Mouse (Mus musculus) megakaryocyte, embryonic 14.5 days (primary cell): ENCODE data around the gene Prkg2.

Experiments used
- FLI1 ChIP-seq: IDR thresholded peaks from 2 replicates; pipeline ENCODE4 v1.6.1; 2012; ENCODE audit warnings: low read length, inconsistent platforms, mixed read lengths
- GATA1 ChIP-seq: IDR thresholded peaks from 3 replicates; pipeline ENCODE4 v1.6.1; 2012; ENCODE audit warnings: mixed read lengths, low read length, inconsistent platforms, borderline replicate concordance

DNA sequence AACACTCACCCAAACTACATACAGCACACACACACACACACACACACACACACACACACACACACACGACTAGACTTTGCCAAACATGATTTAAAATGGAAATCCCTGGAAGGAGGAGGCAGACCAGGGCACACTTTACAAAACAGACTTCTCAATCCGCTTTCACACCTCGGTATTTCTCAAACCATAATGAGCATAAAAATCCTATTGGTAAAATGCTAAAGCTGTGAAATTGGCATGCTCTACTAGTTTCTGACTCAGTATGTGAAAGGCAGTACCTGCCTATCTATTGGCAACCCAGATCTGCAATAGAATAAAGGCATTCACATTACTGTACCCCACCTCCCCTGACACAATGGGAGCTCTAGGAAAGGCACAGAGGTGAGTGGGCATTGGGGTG lies 52.1 kb downstream of the Prkg2 start:
- TF ChIP-seq GATA1 = no peak
- TF ChIP-seq FLI1 = no peak
